Mouse (Mus musculus): ENCODE measurements around the gene Olfr661.

The Olfr661 gene

GRCm38 (mm10) chr7:104686201-104686600, at the start of gene Olfr661:
TSS of gene Olfr661 (plus strand) at chr7:104686501.
- DNase-seq: no peak

- peak; percentile 40 for DNase-seq
These were observed 39.3 kb upstream of the Olfr661 start, which contains the start of gene Olfr658 for GRCm38 (mm10) chr7:104646841-104647482. TSS of gene Olfr658 (minus strand) at chr7:104647305.

GRCm38 (mm10) chr7:104666453-104666852, 19.8 kb upstream of the Olfr661 start, which contains the start of gene Olfr659:
TSS of gene Olfr659 (plus strand) at chr7:104666753.
- DNase-seq: no peak

Data from liver (tissue).